Mouse (Mus musculus) lung, postnatal 14 days (tissue): ENCODE results near the gene Pcna.

ENCODE experiments used
- DNase-seq: peaks from one replicate; pipeline ENCODE4 v3.0.0; 2021

Gene Pcna

GRCm38 (mm10) chr2:132232413-132232945 lies 20.6 kb downstream of the Pcna start:
- no peak for DNase-seq

DNA sequence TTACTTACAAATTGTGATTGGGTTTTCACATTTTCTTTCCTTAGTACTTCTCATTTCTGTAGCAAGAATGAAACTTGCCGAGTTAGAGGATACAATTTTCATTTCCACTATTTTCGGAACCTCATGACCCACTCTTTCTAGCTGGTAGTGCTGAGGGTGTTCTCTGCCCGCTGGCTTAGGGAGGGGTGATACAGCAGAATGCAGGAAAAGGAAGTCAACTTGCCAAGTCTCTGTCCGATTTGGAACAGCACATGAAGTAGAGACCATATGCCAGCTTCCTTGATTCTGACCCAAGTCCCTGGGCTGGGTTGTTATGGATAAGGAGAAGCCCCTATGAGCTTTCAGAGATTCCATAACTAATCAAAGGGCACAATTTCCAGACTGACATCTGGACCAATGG lies 28.8 kb downstream of the Pcna start:
- no peak for DNase-seq

DNA sequence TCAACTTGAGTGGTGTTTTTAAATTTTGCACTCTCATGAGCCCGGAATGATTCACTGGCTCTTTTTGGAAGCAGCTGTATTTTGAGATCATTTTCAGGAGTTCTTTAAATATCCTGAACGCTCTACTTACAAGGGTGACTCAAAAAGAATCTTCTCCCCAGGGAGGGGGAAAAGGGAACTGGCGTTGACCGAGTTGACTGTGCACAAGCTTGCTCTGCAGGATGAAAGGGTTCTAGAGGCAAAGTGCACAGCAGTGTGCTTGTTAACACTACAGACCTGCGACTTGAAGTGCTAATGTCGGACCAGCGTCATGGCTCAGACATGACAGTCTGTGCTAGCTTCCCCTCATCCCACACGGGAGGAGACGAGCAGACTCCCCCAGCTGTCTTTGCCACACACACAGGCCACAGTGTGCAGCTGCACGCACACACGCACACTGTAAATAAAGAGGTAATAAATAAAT lies 31.5 kb downstream of the Pcna start:
- DNase-seq = no peak

DNA sequence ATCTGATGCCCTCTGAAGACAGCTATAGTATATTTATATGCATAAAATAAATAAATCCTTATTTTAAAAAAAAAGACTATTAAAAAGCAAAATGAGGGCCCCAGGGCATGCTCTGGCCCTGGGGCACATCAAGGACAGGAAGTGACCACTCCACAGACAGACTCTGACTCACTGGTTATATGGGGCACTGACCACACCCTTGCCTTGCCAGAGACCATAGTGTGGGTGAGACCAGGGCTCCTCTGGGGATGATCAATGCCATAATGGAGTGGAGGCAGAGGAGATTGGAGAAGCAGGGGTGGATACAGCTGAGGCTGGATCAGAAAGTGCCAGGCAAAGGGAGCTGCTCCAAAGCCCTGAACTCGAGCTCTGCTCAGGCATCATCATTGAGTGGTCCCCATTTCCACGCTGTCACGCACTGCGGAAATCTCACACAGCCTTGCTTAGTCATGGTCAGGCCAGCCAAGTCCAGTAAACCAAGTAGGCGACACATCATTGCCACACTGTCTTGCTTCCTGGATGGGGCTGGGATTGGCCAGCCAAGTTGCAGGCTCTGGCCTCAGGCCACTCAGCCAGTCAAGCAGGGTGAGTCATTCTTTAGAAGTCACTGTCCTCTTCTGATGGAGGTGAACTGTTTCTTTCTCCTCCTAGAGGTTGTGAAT lies 41.0 kb downstream of the Pcna start:
- peak; percentile 40 for DNase-seq

DNA sequence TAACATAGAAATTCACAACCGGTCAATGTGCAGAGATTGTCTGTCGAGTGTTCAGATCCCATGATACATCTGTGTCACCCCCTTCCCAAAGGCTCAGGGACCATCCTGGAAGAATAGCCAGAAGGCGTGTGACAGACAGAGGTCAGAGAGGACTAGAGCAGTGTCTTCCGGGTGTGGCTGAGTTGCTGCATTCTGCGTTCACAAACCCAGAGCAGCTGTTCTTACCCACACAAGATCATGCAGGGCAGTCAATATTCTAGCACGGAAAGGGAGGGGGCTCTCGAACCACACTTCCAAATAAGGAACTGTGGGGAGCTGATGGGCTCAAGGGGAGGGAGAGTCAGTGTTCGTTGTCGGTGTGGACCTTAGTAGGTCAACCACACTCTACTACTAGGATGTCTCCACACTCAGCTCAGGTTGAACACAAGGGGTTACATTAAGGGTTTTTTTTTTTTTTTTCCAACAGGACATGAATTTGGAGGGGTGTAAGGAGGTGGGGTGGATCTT lies 42.3 kb downstream of the Pcna start:
- DNase-seq = no peak

- DNase-seq = no peak
Measured at GRCm38 (mm10) chr2:132208246-132208881, 44.8 kb downstream of the Pcna start.

DNA sequence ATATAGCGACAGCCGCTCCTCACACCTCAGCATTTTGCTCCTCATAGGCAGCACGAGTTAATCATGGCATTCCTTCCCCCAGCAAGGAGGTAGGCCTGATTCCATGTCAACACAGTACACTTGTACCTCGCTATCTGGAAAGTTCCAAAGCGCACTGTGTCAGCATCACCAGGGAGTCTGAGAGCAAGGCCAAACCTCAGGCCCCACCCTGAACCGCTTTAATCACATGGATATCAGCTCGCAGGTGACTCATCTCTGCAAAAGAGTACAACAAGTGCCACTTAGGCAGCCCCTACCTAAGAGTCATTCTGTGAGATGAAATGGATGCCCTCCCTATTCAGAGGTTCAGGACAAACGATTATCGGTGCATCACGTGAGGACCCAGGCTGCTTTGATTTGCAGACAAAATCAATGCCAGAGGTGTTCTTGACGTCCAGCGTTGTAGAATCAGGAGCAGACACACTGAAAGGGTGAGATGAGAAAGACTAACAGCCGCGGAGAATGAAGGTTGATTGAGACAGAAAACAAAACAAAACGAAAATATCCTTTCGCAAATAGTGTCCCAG lies 46.7 kb downstream of the Pcna start:
- DNase-seq = no peak

DNA sequence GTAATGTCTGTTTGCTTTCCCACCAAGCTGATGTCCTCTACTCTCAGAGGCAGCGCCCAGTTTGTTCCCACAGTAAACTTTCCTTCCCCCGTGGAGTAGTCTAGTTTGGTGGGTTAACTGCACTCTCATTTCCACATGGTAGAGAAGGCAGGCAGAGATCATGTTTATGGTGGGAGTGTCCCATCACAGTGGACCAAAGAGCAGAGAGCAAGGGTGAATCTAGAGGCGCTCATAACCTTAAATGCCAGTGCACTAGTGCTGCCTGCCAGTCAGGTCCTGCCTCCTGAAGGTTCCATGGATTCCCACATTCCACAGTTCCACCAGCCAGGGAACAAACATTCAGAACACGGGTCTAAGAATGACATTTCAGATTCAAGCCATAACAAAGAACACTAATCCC lies 47.6 kb downstream of the Pcna start:
- no peak for DNase-seq

DNA sequence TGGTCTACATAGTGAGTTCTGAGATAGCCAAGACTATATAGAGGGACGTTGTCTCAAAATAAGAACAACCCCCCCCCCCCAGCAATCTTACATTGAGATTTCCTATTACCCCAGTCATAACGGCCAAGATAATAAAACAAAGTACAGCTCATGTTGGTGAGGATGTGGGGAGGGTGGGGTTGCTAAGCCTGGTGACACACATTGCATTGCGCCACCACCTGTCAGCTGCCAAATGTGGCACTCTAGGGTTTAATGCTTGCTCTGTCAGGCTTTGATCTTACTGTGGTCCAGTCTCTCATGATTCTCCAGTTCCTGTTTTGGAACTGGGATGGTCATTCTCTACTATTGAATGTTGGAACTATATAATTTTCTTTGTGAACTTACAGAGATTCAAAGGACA lies 49.3 kb downstream of the Pcna start:
- peak; percentile 33 for DNase-seq

- no peak for DNase-seq
Measured at GRCm38 (mm10) chr2:132203186-132203585, 49.9 kb downstream of the Pcna start.
